Mouse (Mus musculus) liver, postnatal 0 days (tissue): Measurements from ENCODE around the gene Camsap2. TPM values are rescaled to one million over a fixed set of nuclear protein-coding genes. Genes with fewer than 3 reads are reported as not detected.
A peak's percentile ranks its signal among the peaks of the same experiment; 100 is the strongest.

ENCODE experiments used
- ATAC-seq: fragments of 200-750 bp; cut with Nextera tagmentation; 2 replicates; pipeline ENCODE4 v1.8.0; 2017; ENCODE audit warnings: mild to moderate bottlenecking, moderate library complexity
- DNase-seq: peaks from one replicate; pipeline ENCODE4 v3.0.0-alpha.2; 2016
- H3K27ac ChIP-seq: fragments of 300-500 bp; sonication (generic); 2 replicates; pipeline ENCODE4 v1.5.1; 2014; ENCODE audit warnings: antibody characterized with exemption, moderate library complexity, mild to moderate bottlenecking, low read depth
- H3K27me3 ChIP-seq: fragments of 300-500 bp; sonication (generic); 2 replicates; pipeline ENCODE4 v1.6.1; 2014; ENCODE audit warnings: low read length, control low read depth, mixed read lengths; ENCODE audit not compliant: insufficient read depth
- H3K36me3 ChIP-seq: fragments of 300-500 bp; sonication (generic); replicated peaks from 2 replicates; pipeline ENCODE4 v1.6.1; 2014; ENCODE audit warnings: mild to moderate bottlenecking, control low read depth, low read length, moderate library complexity, mixed read lengths; ENCODE audit not compliant: insufficient read depth
- H3K4me1 ChIP-seq: fragments of 300-500 bp; sonication (generic); 2 replicates; pipeline ENCODE4 v1.6.1; 2014; ENCODE audit warnings: antibody characterized with exemption, mild to moderate bottlenecking, control low read depth; ENCODE audit not compliant: insufficient read depth
- H3K4me2 ChIP-seq: fragments of 300-500 bp; sonication (generic); 2 replicates; pipeline ENCODE4 v1.6.1; 2014; ENCODE audit warnings: low read depth, mild to moderate bottlenecking, low read length, moderate library complexity, mixed read lengths
- H3K4me3 ChIP-seq: fragments of 300-500 bp; sonication (generic); 2 replicates; pipeline ENCODE4 v1.5.1; 2014; ENCODE audit warnings: low read depth, low read length
- H3K9ac ChIP-seq: fragments of 300-500 bp; sonication (generic); replicated peaks from 2 replicates; pipeline ENCODE4 v1.6.1; 2014; ENCODE audit warnings: mild to moderate bottlenecking, moderate library complexity
- H3K9me3 ChIP-seq: fragments of 300-500 bp; sonication (generic); 2 replicates; pipeline ENCODE4 v1.6.1; 2016; ENCODE audit warnings: mild to moderate bottlenecking, control low read depth, low read length, mixed read lengths
- CTCF ChIP-seq: sonication (generic); IDR thresholded peaks from 2 replicates; pipeline ENCODE4 v1.5.1; 2016; ENCODE audit warnings: antibody characterized with exemption, low read depth
- EP300 ChIP-seq: IDR thresholded peaks from 2 replicates; pipeline ENCODE4 v1.6.1; 2016; ENCODE audit warnings: antibody characterized with exemption, low read depth, mild to moderate bottlenecking
- WGBS: fragments of 180-500 bp; shearing (Covaris S2); extraction: QIAGEN DNeasy Blood & Tissue Kit; methylation state at CpG from one replicate; pipeline ENCODE4 v1.1.7; 2014; ENCODE audit not compliant: insufficient replicate concordance; 5-methylcytosine and 5-hydroxymethylcytosine counted together
- polyA plus RNA-seq: library from polyadenylated mRNA; unstranded; fragments of >200 nt; fragmentation: Nextera tagmentation; extraction: Ambion mirVana; gene quantifications from 2 replicates; pipeline ENCODE4 v1.2.1, GENCODE M21; 2015

The Camsap2 gene
- polyA plus RNA-seq, 1 experiment from 2014 or later, result 3.4 TPM

- Histone ChIP-seq H3K4me1 (peaks cover 20% of the 10 kb centered on the region), H3K36me3 (no peaks in the 10 kb centered on the region), H3K27me3 (peaks cover 30% of the 10 kb centered on the region), H3K4me3 (peak overlapping the region; percentile 57; the same call in 1 of the 2 replicates), H3K27ac (no peak overlapping the region), H3K9me3 (no peaks in the 10 kb centered on the region), H3K4me2 (peak overlapping the region; percentile 87), H3K9ac (no peak overlapping the region)
- 8% methylated on average over 23 of the region's 23 CpGs for WGBS
- DNase-seq (no peak), ATAC-seq (no peak)
- TF ChIP-seq CTCF (no peak), EP300 (no peak)
These were observed 112.7 kb downstream of the Camsap2 start for GRCm38 (mm10) chr1:136232986-136233790.

- ATAC-seq, result no peak
- H3K27ac ChIP-seq, result no peak overlapping the region
- no peak overlapping the region for H3K9ac ChIP-seq
- 8% methylated on average over 9 of the region's 9 CpGs for WGBS
- peaks cover 30% of the 10 kb centered on the region for H3K27me3 ChIP-seq
- no peak for TF ChIP-seq EP300
- no peak for TF ChIP-seq CTCF
- no peak overlapping the region for H3K4me3 ChIP-seq
- H3K36me3 ChIP-seq, result no peaks in the 10 kb centered on the region
- no peak overlapping the region for H3K4me2 ChIP-seq
- no peaks in the 10 kb centered on the region for H3K9me3 ChIP-seq
- peaks cover 21% of the 10 kb centered on the region for H3K4me1 ChIP-seq
- DNase-seq, result no peak
These were observed 113.5 kb downstream of the Camsap2 start for GRCm38 (mm10) chr1:136232285-136232926.

- H3K27me3 ChIP-seq, result peaks cover 30% of the 10 kb centered on the region
- H3K4me2 ChIP-seq, result no peak overlapping the region
- no peak overlapping the region for H3K4me3 ChIP-seq
- 20% methylated on average over 5 of the region's 6 CpGs for WGBS
- H3K4me1 ChIP-seq, result peaks cover 21% of the 10 kb centered on the region
- H3K9me3 ChIP-seq, result no peaks in the 10 kb centered on the region
- no peaks in the 10 kb centered on the region for H3K36me3 ChIP-seq
- H3K27ac ChIP-seq, result no peak overlapping the region
- H3K9ac ChIP-seq, result no peak overlapping the region
- DNase-seq, result no peak
- TF ChIP-seq CTCF (no peak), EP300 (no peak)
- no peak for ATAC-seq
These were observed 114.3 kb downstream of the Camsap2 start for GRCm38 (mm10) chr1:136231596-136231995.

- no peak overlapping the region for H3K4me2 ChIP-seq
- 65% methylated on average over 11 of the region's 11 CpGs for WGBS
- no peak overlapping the region for H3K27ac ChIP-seq
- ATAC-seq (no peak), DNase-seq (no peak)
- peaks cover 30% of the 10 kb centered on the region for H3K27me3 ChIP-seq
- H3K4me3 ChIP-seq, result no peak overlapping the region
- no peaks in the 10 kb centered on the region for H3K9me3 ChIP-seq
- peaks cover 21% of the 10 kb centered on the region for H3K4me1 ChIP-seq
- H3K36me3 ChIP-seq, result no peaks in the 10 kb centered on the region
- no peak overlapping the region for H3K9ac ChIP-seq
- TF ChIP-seq CTCF (no peak), EP300 (no peak)
These were observed 115.7 kb downstream of the Camsap2 start for GRCm38 (mm10) chr1:136230201-136230600.

- peak overlapping the region; percentile 62 for H3K4me2 ChIP-seq
- no peaks in the 10 kb centered on the region for H3K36me3 ChIP-seq
- DNase-seq, result no peak
- no peak overlapping the region for H3K27ac ChIP-seq
- no peak overlapping the region for H3K9ac ChIP-seq
- TF ChIP-seq EP300 (no peak), CTCF (no peak)
- ATAC-seq, result peak; percentile 61
- H3K27me3 ChIP-seq, result peaks cover 23% of the 10 kb centered on the region
- H3K9me3 ChIP-seq, result no peaks in the 10 kb centered on the region
- 37% methylated on average over 6 of the region's 6 CpGs for WGBS
- H3K4me3 ChIP-seq, result no peak overlapping the region
- peaks cover 16% of the 10 kb centered on the region for H3K4me1 ChIP-seq
These were observed 116.9 kb downstream of the Camsap2 start for GRCm38 (mm10) chr1:136229040-136229373.

GRCm38 (mm10) chr1:136228328-136229039, 117.4 kb downstream of the Camsap2 start:
- peak overlapping the region; percentile 62 for H3K4me2 ChIP-seq
- no peaks in the 10 kb centered on the region for H3K36me3 ChIP-seq
- H3K27ac ChIP-seq, result no peak overlapping the region
- H3K4me1 ChIP-seq, result peaks cover 13% of the 10 kb centered on the region
- H3K4me3 ChIP-seq, result peak overlapping the region; percentile 24; the same call in 1 of the 2 replicates
- ATAC-seq, result peak; percentile 77
- H3K27me3 ChIP-seq, result peaks cover 18% of the 10 kb centered on the region
- no peak overlapping the region for H3K9ac ChIP-seq
- no peaks in the 10 kb centered on the region for H3K9me3 ChIP-seq
- 20% methylated on average over 13 of the region's 13 CpGs for WGBS
- no peak for TF ChIP-seq EP300
- TF ChIP-seq CTCF, result no peak
- DNase-seq, result peak; percentile 55
